Comparison of ENCODE assay signal across 7 mouse cellular contexts in the genomic region with DNA sequence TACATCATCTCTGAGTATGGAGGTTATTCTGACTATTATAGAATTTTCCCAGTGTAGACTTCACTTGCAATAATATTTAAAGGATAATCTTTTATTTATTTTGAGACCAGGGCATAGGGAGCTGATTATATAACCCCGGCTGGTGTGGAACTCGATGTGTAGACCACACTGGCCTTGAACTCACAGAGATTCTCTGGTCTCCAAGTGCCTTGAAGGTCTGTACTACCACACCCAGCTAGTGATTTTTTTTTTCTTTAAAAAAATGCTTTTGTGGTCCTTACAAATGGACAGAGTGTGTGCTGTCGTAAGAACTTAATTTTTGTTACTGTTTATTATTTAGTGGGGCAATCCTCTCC. TPM values are rescaled to one million over a fixed set of nuclear protein-coding genes. Genes with fewer than 3 reads are reported as not detected.
DNase-seq lines count a peak whose midpoint lies in the region; ATAC-seq and TF ChIP-seq lines count a peak whose summit lies in the region.

No protein-coding gene starts in this region.

- H3K27me3 ChIP-seq in lung, postnatal 0 days (replicated peaks; ENCODE audit: insufficient read depth, low read length) = no peaks in the 10 kb centered on the region
- no peaks in the 10 kb centered on the region for H3K27me3 ChIP-seq in forebrain, embryonic 14.5 days (replicated peaks; ENCODE audit: control insufficient read depth, insufficient read depth, low read length)
- no peaks in the 10 kb centered on the region for H3K27me3 ChIP-seq in limb, embryonic 13.5 days
- no peaks in the 10 kb centered on the region for H3K27me3 ChIP-seq in stomach, embryonic 15.5 days (replicated peaks)

- peaks cover 10% of the 10 kb centered on the region for H3K4me1 ChIP-seq in lung, postnatal 0 days (ENCODE audit: insufficient read depth, low read depth, low read length)
- peaks cover 22% of the 10 kb centered on the region for H3K4me1 ChIP-seq in forebrain, embryonic 14.5 days (ENCODE audit: control insufficient read depth, insufficient read depth, low read length)
- peaks cover 30% of the 10 kb centered on the region for H3K4me1 ChIP-seq in limb, embryonic 13.5 days
- peaks cover 9% of the 10 kb centered on the region; the same call in 1 of the 2 replicates for H3K4me1 ChIP-seq in stomach, embryonic 15.5 days

- no peaks in the 10 kb centered on the region for H3K36me3 ChIP-seq in lung, postnatal 0 days (ENCODE audit: insufficient read depth, low read length)
- H3K36me3 ChIP-seq in forebrain, embryonic 14.5 days (ENCODE audit: control insufficient read depth, insufficient read depth, low read length) = no peaks in the 10 kb centered on the region
- no peaks in the 10 kb centered on the region; the same call in 1 of the 2 replicates for H3K36me3 ChIP-seq in limb, embryonic 13.5 days
- no peaks in the 10 kb centered on the region for H3K36me3 ChIP-seq in stomach, embryonic 15.5 days

- no peak for TF ChIP-seq EP300 in lung, postnatal 0 days (IDR thresholded peaks at IDR 0.05)

- peak overlapping the region; percentile 99 for H3K4me3 ChIP-seq in lung, postnatal 0 days (ENCODE audit: low read depth, low read length)
- H3K4me3 ChIP-seq in forebrain, embryonic 14.5 days (ENCODE audit: low read depth, low read length) = peak overlapping the region; percentile 98
- peak overlapping the region; percentile 94 for H3K4me3 ChIP-seq in limb, embryonic 13.5 days
- H3K4me3 ChIP-seq in stomach, embryonic 15.5 days (replicated peaks) = peak overlapping the region; percentile 83

- TF ChIP-seq CTCF in lung, postnatal 0 days (IDR thresholded peaks at IDR 0.05) = no peak

- no peak for ATAC-seq in lung, postnatal 0 days
- no peak for ATAC-seq in forebrain, embryonic 14.5 days
- no peak for ATAC-seq in limb, embryonic 13.5 days (ENCODE audit: low FRiP score, low read depth)
- no peak for ATAC-seq in stomach, embryonic 15.5 days (ENCODE audit: insufficient read depth, low FRiP score, low read depth)

- peak overlapping the region; percentile 77 for H3K4me2 ChIP-seq in lung, postnatal 0 days (replicated peaks; ENCODE audit: low read depth, low read length)
- H3K4me2 ChIP-seq in forebrain, embryonic 14.5 days (ENCODE audit: low read length) = peak overlapping the region; percentile 73
- H3K4me2 ChIP-seq in limb, embryonic 13.5 days (replicated peaks) = peak overlapping the region; percentile 72
- peak overlapping the region; percentile 63 for H3K4me2 ChIP-seq in stomach, embryonic 15.5 days

- WGBS in lung, postnatal 0 days = 21% methylated on average over 3 of the region's 3 CpGs
- WGBS in forebrain, embryonic 14.5 days = 74% methylated on average over 3 of the region's 3 CpGs
- WGBS in limb, embryonic 13.5 days = 70% methylated on average over 3 of the region's 3 CpGs
- 38% methylated on average over 3 of the region's 3 CpGs for WGBS in stomach, embryonic 15.5 days

- no peak overlapping the region for H3K27ac ChIP-seq in lung, postnatal 0 days (ENCODE audit: low read length)
- H3K27ac ChIP-seq in forebrain, embryonic 14.5 days (ENCODE audit: low read depth, low read length) = no peak overlapping the region
- no peak overlapping the region for H3K27ac ChIP-seq in limb, embryonic 13.5 days
- no peak overlapping the region for H3K27ac ChIP-seq in stomach, embryonic 15.5 days

- no peak for DNase-seq in lung, postnatal 0 days (ENCODE audit: low spot score)
- DNase-seq in lung, postnatal 10 days = no peak
- no peak for DNase-seq in forebrain, embryonic 14.5 days (ENCODE audit: low spot score)
- no peak for DNase-seq in right cerebral cortex, adult 18-20 months
- DNase-seq in retina, embryonic 14.5 days (ENCODE audit: low spot score) = no peak

- H3K9me3 ChIP-seq in lung, postnatal 0 days (ENCODE audit: low read length) = no peaks in the 10 kb centered on the region
- H3K9me3 ChIP-seq in forebrain, embryonic 14.5 days (replicated peaks; ENCODE audit: control insufficient read depth, low read length) = no peaks in the 10 kb centered on the region
- no peaks in the 10 kb centered on the region for H3K9me3 ChIP-seq in limb, embryonic 13.5 days
- H3K9me3 ChIP-seq in stomach, embryonic 15.5 days = no peaks in the 10 kb centered on the region

- no peak overlapping the region for H3K9ac ChIP-seq in lung, postnatal 0 days (replicated peaks; ENCODE audit: low read depth)
- peak overlapping the region; percentile 94 for H3K9ac ChIP-seq in forebrain, embryonic 14.5 days (ENCODE audit: low read length)
- H3K9ac ChIP-seq in limb, embryonic 13.5 days = peak overlapping the region; percentile 97
- H3K9ac ChIP-seq in stomach, embryonic 15.5 days = no peak overlapping the region

RNA-seq across cellular contexts. Expression of gene Ppm1b, which starts 3.1 kb away (rescaled TPM):
- 51.5 and 55.4 TPM in 2 replicates for polyA plus RNA-seq in lung, postnatal 0 days (2015; fragmentation: Nextera tagmentation; extraction: Ambion mirVana)
- polyA plus RNA-seq in forebrain, embryonic 14.5 days (2014; fragmentation: Nextera tagmentation; extraction: Ambion mirVana) = 73.9 and 79.4 TPM in 2 replicates
- 69.2 and 69.7 TPM in 2 replicates for polyA plus RNA-seq in limb, embryonic 13.5 days (2015; fragmentation: Nextera tagmentation; extraction: Ambion mirVana)
- polyA plus RNA-seq in stomach, embryonic 15.5 days (2015; fragmentation: Nextera tagmentation; extraction: Ambion mirVana) = 78.9 and 80.0 TPM in 2 replicates

Comparison
In these comparisons a context has a peak if more than half of its experiments do, and no peak if none do; other contexts are left out.
1. H3K9ac ChIP-seq: peak in forebrain, embryonic 14.5 days (single experiment) and limb, embryonic 13.5 days (single experiment); none in lung, postnatal 0 days (single experiment) and stomach, embryonic 15.5 days (single experiment).
2. Peak in every context shown above with its lines, with median percentiles within 50 percentile points of each other: H3K4me2 ChIP-seq and H3K4me3 ChIP-seq.